Mouse (Mus musculus) E14TG2a.4 (cell line): ENCODE measurements around the gene Dact3.

ENCODE experiments used
- H3K27me3 ChIP-seq: 2 replicates; pipeline ENCODE4 v1.6.1; 2014; ENCODE audit warnings: low read length, control low read depth; ENCODE audit not compliant: insufficient read depth
- H3K36me3 ChIP-seq: 2 replicates; pipeline ENCODE4 v1.6.1; 2014; ENCODE audit warnings: low read length, control low read depth; ENCODE audit not compliant: insufficient read depth
- H3K4me1 ChIP-seq: replicated peaks from 2 replicates; pipeline ENCODE4 v1.6.1; 2014; ENCODE audit warnings: low read depth, low read length, control low read depth
- H3K4me3 ChIP-seq: replicated peaks from 2 replicates; pipeline ENCODE4 v1.5.1; 2014; ENCODE audit warnings: mild to moderate bottlenecking, low read length
- H3K9me3 ChIP-seq: 2 replicates; pipeline ENCODE4 v1.6.1; 2014; ENCODE audit warnings: low read length, control low read depth
- CTCF ChIP-seq: conservative IDR thresholded peaks from 2 replicates; pipeline ENCODE4 v1.5.1; 2014; ENCODE audit warnings: low read length
- NANOG ChIP-seq: IDR thresholded peaks from 2 replicates; pipeline ENCODE4 v1.6.1; 2014; ENCODE audit warnings: borderline replicate concordance, low read length, mixed read lengths
- POU5F1 ChIP-seq: IDR thresholded peaks from 2 replicates; pipeline ENCODE4 v1.6.1; 2014; ENCODE audit warnings: low read length, borderline replicate concordance

Dact3 gene

DNA sequence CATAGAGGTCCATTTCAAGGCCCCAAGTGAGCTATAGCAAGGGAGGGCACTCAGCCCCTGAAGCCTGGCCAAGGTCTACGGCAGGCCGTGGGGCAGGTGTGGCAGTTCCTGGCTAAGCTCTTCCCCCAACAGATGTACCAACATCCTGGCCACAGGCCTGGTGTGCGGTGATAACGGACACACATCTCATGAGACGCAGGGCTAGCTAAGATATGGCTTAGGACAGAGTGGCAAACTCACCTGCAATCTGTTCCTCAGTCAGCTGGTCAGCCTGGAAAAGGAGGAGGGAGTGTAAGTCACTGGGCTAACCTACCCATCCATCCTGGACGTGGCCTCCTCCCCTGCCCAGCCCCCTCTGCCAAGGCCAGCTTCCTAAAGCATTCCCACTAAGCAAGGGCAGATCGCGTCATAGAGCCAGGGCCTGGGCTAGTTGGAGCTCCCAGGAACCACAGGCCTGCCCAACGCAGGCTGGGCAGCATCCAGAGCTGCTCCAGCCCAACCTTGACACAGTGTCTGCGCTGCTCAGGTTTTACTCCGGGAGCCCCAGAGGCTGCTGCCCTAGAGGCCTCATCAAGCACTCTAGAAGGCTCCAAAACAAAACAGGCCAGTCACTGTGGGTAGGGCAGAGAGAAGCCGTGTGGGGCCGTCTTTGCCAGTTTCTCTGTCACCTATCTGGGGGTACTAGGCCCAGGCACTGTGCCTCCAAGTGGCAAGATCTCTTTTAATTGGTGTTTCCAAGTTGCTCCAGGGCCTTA, 44.5 kb downstream of the Dact3 start:
- no peak for TF ChIP-seq CTCF
- no peak for TF ChIP-seq POU5F1
- TF ChIP-seq NANOG: no peak
- no peaks in the 10 kb centered on the region for H3K27me3 ChIP-seq
- H3K4me3 ChIP-seq: no peak overlapping the region
- no peaks in the 10 kb centered on the region for H3K9me3 ChIP-seq
- peaks cover 81% of the 10 kb centered on the region for H3K4me1 ChIP-seq
- H3K36me3 ChIP-seq: peaks cover 74% of the 10 kb centered on the region

DNA sequence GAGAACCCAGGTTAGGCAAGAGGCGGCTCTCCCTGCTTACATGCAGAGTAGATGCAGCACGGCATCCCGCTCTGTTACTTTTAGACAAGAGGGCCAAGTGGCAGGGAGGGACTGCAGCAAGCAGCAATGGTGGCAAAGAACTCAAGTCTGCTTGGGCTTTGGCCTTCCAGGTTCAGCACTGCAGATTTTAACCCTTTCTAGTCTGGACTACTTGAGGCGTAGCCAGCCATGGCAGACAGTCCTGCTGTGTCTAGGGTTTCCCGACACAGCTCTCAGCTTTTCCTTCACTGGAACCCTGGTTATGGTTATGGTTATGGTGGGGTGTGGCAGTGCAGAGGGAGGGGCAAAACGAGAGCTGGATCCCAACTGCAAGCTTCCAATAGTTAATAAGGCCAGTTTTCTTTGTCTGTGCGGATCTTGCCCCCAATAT, 45.0 kb downstream of the Dact3 start:
- peaks cover 68% of the 10 kb centered on the region for H3K36me3 ChIP-seq
- TF ChIP-seq CTCF (no peak), POU5F1 (no peak), NANOG (no peak)
- H3K4me1 ChIP-seq: peaks cover 79% of the 10 kb centered on the region
- no peak overlapping the region for H3K4me3 ChIP-seq
- no peaks in the 10 kb centered on the region for H3K9me3 ChIP-seq
- H3K27me3 ChIP-seq: no peaks in the 10 kb centered on the region

DNA sequence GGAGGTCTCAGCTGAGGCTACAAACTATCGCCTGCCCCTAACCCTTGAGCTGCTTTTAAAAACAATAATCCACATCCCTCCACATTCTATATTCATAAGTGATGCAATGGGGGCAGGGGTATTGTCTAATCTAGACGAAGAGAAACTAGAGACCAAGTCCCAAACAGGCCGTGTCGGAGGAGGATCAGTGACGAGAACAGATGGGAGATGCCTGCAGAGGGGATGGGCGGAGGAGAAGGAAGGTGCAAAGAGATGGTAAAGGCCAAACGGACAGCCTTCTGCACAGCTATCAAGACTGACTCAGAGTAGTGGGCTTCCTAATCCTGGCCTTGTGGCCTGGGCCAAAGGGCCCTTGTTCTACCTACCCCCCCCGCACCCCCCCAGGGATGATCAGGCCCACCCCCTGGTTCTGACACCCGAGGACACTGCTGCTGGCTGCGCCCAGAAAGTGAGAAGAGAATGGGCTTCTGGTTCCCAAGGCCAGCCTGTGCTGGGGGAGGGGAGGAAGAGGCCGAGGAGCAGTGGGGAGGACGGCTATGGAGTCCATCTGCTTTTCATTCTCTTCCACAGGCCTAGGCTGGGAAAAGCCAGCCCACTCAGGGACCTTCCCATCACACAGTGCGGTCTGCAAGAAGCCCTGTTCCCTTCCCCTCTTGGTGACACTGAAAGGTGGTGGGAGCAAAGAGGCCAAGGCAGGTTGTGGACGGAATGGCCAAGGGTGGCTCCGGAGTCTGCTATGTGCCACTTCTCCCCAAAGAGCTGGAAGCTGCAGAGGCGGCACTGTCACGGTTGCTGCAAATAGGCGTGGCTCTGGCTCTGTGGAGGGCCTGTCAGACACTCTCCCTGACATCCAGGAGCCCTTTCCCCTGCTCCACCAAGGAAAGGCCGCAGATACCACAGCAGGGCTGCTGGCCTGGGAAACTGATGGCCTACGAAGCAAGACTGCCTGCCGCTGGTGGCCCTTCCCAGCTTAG, 46.0 kb downstream of the Dact3 start:
- TF ChIP-seq NANOG (no peak), CTCF (no peak), POU5F1 (no peak)
- H3K36me3 ChIP-seq: peaks cover 59% of the 10 kb centered on the region
- H3K4me3 ChIP-seq: peak overlapping the region; percentile 10; the same call in 1 of the 2 replicates
- peaks cover 71% of the 10 kb centered on the region for H3K4me1 ChIP-seq
- H3K9me3 ChIP-seq: no peaks in the 10 kb centered on the region
- no peaks in the 10 kb centered on the region for H3K27me3 ChIP-seq

- H3K36me3 ChIP-seq: peaks cover 51% of the 10 kb centered on the region
- peaks cover 63% of the 10 kb centered on the region for H3K4me1 ChIP-seq
- H3K4me3 ChIP-seq: peak overlapping the region; percentile 10; the same call in 1 of the 2 replicates
- H3K9me3 ChIP-seq: no peaks in the 10 kb centered on the region
- TF ChIP-seq NANOG: no peak
- TF ChIP-seq POU5F1: no peak
- TF ChIP-seq CTCF: no peak
- no peaks in the 10 kb centered on the region for H3K27me3 ChIP-seq
These were observed 46.8 kb downstream of the Dact3 start for GRCm38 (mm10) chr7:16921881-16922335.

GRCm38 (mm10) chr7:16922360-16922973, 47.4 kb downstream of the Dact3 start:
- peaks cover 45% of the 10 kb centered on the region for H3K36me3 ChIP-seq
- peak overlapping the region; percentile 100 for H3K4me3 ChIP-seq
- TF ChIP-seq CTCF (no peak), NANOG (no peak), POU5F1 (no peak)
- no peaks in the 10 kb centered on the region for H3K27me3 ChIP-seq
- H3K4me1 ChIP-seq: peaks cover 58% of the 10 kb centered on the region
- H3K9me3 ChIP-seq: no peaks in the 10 kb centered on the region

DNA sequence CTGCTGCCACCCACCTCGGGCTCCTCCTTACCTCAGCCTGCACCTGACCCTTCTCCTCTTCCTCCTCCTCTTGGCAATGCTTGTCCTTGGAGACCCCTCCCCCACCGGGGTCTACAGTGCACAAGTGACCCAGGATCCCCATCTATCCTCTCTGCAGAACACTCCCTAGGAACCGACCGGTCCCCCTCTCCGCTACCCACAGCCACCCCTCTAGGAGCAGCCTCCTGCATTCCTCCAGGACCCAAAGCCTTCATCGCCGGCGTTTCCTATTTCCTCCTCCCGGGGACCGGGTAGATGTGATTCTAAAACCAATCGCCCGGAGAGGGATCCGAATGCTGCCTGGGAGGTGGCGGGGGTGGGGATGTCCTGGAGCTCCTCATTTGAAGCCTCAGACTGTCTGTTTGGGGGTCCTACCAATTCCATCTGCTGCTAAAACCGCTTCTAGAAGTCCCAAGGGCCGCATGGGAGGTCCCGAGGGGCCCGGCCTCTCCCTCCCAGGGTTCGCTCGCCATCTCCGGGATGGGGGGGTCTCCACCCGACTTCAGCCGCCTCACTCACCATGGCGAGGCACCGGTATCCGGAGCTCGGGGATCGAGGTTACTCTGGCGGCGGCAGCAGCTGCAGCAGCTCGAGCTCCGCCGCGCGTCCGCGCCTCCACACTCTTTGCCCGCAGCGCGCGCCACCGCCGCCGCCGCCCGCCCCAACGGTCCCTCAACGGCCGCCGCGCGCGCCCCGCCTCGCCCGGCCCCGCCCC, 48.3 kb downstream of the Dact3 start:
- peak overlapping the region; percentile 100 for H3K4me3 ChIP-seq

GRCm38 (mm10) chr7:16924037-16924834, 49.1 kb downstream of the Dact3 start, which contains the start of gene Calm3:
Gene Calm3 (minus strand): TSS chr7:16924114.
- Histone ChIP-seq H3K4me3 (peak within 1 kb of the TSS; percentile 100), H3K36me3 (peaks cover 29% of the 10 kb centered on the region), H3K4me1 (peaks cover 43% of the 10 kb centered on the region), H3K27me3 (no peaks in the 10 kb centered on the region), H3K9me3 (no peaks in the 10 kb centered on the region)
- TF ChIP-seq NANOG (no peak), CTCF (no peak), POU5F1 (no peak)

More for the DNA sequence above, 48.3 kb downstream of the Dact3 start:
- Histone ChIP-seq H3K4me1 (peaks cover 49% of the 10 kb centered on the region), H3K9me3 (no peaks in the 10 kb centered on the region), H3K36me3 (peaks cover 36% of the 10 kb centered on the region), H3K27me3 (no peaks in the 10 kb centered on the region)
- no peak for TF ChIP-seq POU5F1
- no peak for TF ChIP-seq NANOG
- no peak for TF ChIP-seq CTCF
